Mouse (Mus musculus) olfactory bulb, adult 2 months (tissue): ENCODE measurements around the gene Gpr89.

Experiments used
- CTCF ChIP-seq: fragments of 200-500 bp; IDR thresholded peaks from 2 replicates; pipeline ENCODE4 v1.5.1; 2012; ENCODE audit warnings: low read depth, mild to moderate bottlenecking, low read length, moderate library complexity; ENCODE audit not compliant: insufficient read depth
- POLR2A ChIP-seq: fragments of 200-500 bp; IDR thresholded peaks from 2 replicates; pipeline ENCODE4 v1.6.1; 2012; ENCODE audit warnings: mild to moderate bottlenecking, low read depth, low read length, moderate library complexity; ENCODE audit not compliant: insufficient read depth

DNA sequence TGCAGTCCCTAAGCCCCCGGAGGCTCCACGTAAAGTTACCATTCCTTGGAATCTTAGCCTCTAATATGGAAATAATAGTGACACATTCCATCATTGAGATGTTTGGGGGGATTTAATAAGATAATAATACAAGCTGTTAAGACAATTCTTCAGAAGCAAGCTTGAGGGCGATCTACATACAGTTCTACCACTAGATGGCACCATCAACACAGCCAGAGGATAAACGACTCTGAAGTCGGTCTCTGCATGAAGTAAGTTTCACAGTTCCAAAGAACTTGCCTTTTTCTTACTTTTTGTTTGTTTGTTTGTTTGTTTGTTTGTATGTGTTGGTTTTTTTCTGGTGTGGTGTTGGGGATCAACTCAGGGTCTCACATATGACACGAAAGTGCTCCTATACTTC is 31.1 kb upstream of the Gpr89 start:
- TF ChIP-seq CTCF (no peak), POLR2A (no peak)
